Mouse (Mus musculus) neural tube, embryonic 14.5 days (tissue): Measurements from ENCODE around the gene 1700093K21Rik. TPM values are rescaled to one million over a fixed set of nuclear protein-coding genes. Genes with fewer than 3 reads are reported as not detected.
"Not testable (repeated sequence)": the region's sequence is repeated elsewhere in the genome, so short reads cannot be mapped to it uniquely, and the experiment has no call there.

Experiments
- ATAC-seq: fragments of 200-750 bp; cut with Nextera tagmentation; 2 replicates; pipeline ENCODE4 v1.8.0; 2017; ENCODE audit warnings: low read depth, mild to moderate bottlenecking, moderate TSS enrichment, moderate library complexity
- H3K27ac ChIP-seq: fragments of 300-500 bp; sonication (generic); 2 replicates; pipeline ENCODE4 v1.5.1; 2014; ENCODE audit warnings: low read depth, mild to moderate bottlenecking, control low read depth, low read length, moderate library complexity, mixed read lengths
- H3K27me3 ChIP-seq: fragments of 300-500 bp; sonication (generic); 2 replicates; pipeline ENCODE4 v1.6.1; 2014; ENCODE audit warnings: low read length; ENCODE audit not compliant: control insufficient read depth, insufficient read depth
- H3K36me3 ChIP-seq: fragments of 300-500 bp; sonication (generic); 2 replicates; pipeline ENCODE4 v1.6.1; 2014; ENCODE audit warnings: low read length, mixed read lengths; ENCODE audit not compliant: control insufficient read depth, insufficient read depth
- H3K4me1 ChIP-seq: fragments of 300-500 bp; sonication (generic); 2 replicates; pipeline ENCODE4 v1.6.1; 2014; ENCODE audit warnings: low read length; ENCODE audit not compliant: control insufficient read depth, insufficient read depth
- H3K4me2 ChIP-seq: fragments of 300-500 bp; sonication (generic); 2 replicates; pipeline ENCODE4 v1.6.1; 2014; ENCODE audit warnings: mild to moderate bottlenecking, low read depth, low read length, control low read depth
- H3K4me3 ChIP-seq: fragments of 300-500 bp; sonication (generic); 2 replicates; pipeline ENCODE4 v1.5.1; 2014; ENCODE audit warnings: low read depth, low read length, control low read depth, mixed read lengths
- H3K9ac ChIP-seq: fragments of 300-500 bp; sonication (generic); replicated peaks from 2 replicates; pipeline ENCODE4 v1.6.1; 2014; ENCODE audit warnings: low read depth, mild to moderate bottlenecking, control low read depth, low read length, mixed read lengths
- H3K9me3 ChIP-seq: fragments of 300-500 bp; sonication (generic); 2 replicates; pipeline ENCODE4 v1.6.1; 2016; ENCODE audit warnings: low read length; ENCODE audit not compliant: control insufficient read depth
- WGBS: fragments of 180-500 bp; shearing (Covaris S2); extraction: QIAGEN DNeasy Blood & Tissue Kit; methylation state at CpG from one replicate; pipeline ENCODE4 v1.1.7; 2014; 5-methylcytosine and 5-hydroxymethylcytosine counted together
- polyA plus RNA-seq: library from polyadenylated mRNA; unstranded; fragments of >200 nt; fragmentation: Nextera tagmentation; extraction: Ambion mirVana; gene quantifications from 2 replicates; pipeline ENCODE4 v1.2.1, GENCODE M21; 2014

Gene 1700093K21Rik
- 0.46 TPM in 1 of 2 replicates, not detected in the other for polyA plus RNA-seq

- no peaks in the 10 kb centered on the region for H3K27me3 ChIP-seq
- no peak within 1 kb of the TSS for H3K4me3 ChIP-seq
- H3K9ac ChIP-seq, result no peak within 1 kb of the TSS
- H3K36me3 ChIP-seq, result no peaks in the 10 kb centered on the region
- no peak within 1 kb of the TSS for H3K4me2 ChIP-seq
- H3K9me3 ChIP-seq, result no peaks in the 10 kb centered on the region
- no peaks in the 10 kb centered on the region for H3K4me1 ChIP-seq
- no peak for ATAC-seq
- no peak within 1 kb of the TSS for H3K27ac ChIP-seq
- WGBS, result 38% methylated on average over 5 of the region's 5 CpGs
These were observed at the start of gene 1700093K21Rik for GRCm38 (mm10) chr11:23520473-23521205. TSS of gene 1700093K21Rik (minus strand) at chr11:23521155.

- no peak overlapping the region for H3K4me3 ChIP-seq
- no peaks in the 10 kb centered on the region for H3K27me3 ChIP-seq
- WGBS, result 93% methylated on average over 7 of the region's 7 CpGs
- no peak overlapping the region for H3K27ac ChIP-seq
- H3K4me1 ChIP-seq, result no peaks in the 10 kb centered on the region
- no peaks in the 10 kb centered on the region for H3K9me3 ChIP-seq
- H3K36me3 ChIP-seq, result peaks cover 30% of the 10 kb centered on the region
- H3K9ac ChIP-seq, result no peak overlapping the region
- no peak for ATAC-seq
- no peak overlapping the region for H3K4me2 ChIP-seq
These were observed 49.2 kb upstream of the 1700093K21Rik start for GRCm38 (mm10) chr11:23570130-23570529.

GRCm38 (mm10) chr11:23565761-23566160 lies 44.8 kb upstream of the 1700093K21Rik start:
- no peaks in the 10 kb centered on the region for H3K4me1 ChIP-seq
- no peak overlapping the region for H3K27ac ChIP-seq
- no peak overlapping the region for H3K9ac ChIP-seq
- H3K27me3 ChIP-seq, result no peaks in the 10 kb centered on the region
- no peaks in the 10 kb centered on the region for H3K9me3 ChIP-seq
- peak; percentile 79; the same call in 1 of the 2 replicates for ATAC-seq
- 53% methylated on average over 6 of the region's 6 CpGs for WGBS
- H3K4me3 ChIP-seq, result no peak overlapping the region
- H3K36me3 ChIP-seq, result peaks cover 17% of the 10 kb centered on the region
- no peak overlapping the region for H3K4me2 ChIP-seq

GRCm38 (mm10) chr11:23557039-23557630 lies 36.2 kb upstream of the 1700093K21Rik start:
- H3K9me3 ChIP-seq, result no peaks in the 10 kb centered on the region
- H3K27me3 ChIP-seq, result no peaks in the 10 kb centered on the region
- no peaks in the 10 kb centered on the region for H3K36me3 ChIP-seq
- no peak overlapping the region for H3K9ac ChIP-seq
- H3K27ac ChIP-seq, result no peak overlapping the region
- no peak overlapping the region for H3K4me2 ChIP-seq
- no peak for ATAC-seq
- H3K4me3 ChIP-seq, result no peak overlapping the region
- no peaks in the 10 kb centered on the region for H3K4me1 ChIP-seq
- WGBS, result 69% methylated on average over 6 of the region's 6 CpGs

GRCm38 (mm10) chr11:23537446-23537845 lies 16.5 kb upstream of the 1700093K21Rik start:
- Histone ChIP-seq H3K9ac (no peak overlapping the region), H3K4me3 (no peak overlapping the region), H3K27me3 (no peaks in the 10 kb centered on the region), H3K36me3 (no peaks in the 10 kb centered on the region), H3K4me1 (no peaks in the 10 kb centered on the region), H3K9me3 (no peaks in the 10 kb centered on the region), H3K27ac (no peak overlapping the region), H3K4me2 (no peak overlapping the region)
- WGBS, result 89% methylated on average over 2 of the region's 2 CpGs
- ATAC-seq, result no peak

GRCm38 (mm10) chr11:23518981-23519380 lies 2.0 kb downstream of the 1700093K21Rik start:
- Histone ChIP-seq H3K9ac (no peak overlapping the region), H3K27ac (no peak overlapping the region), H3K36me3 (no peaks in the 10 kb centered on the region), H3K4me3 (no peak overlapping the region), H3K9me3 (no peaks in the 10 kb centered on the region), H3K4me2 (no peak overlapping the region), H3K27me3 (no peaks in the 10 kb centered on the region), H3K4me1 (no peaks in the 10 kb centered on the region)
- WGBS, result 79% methylated on average over 3 of the region's 3 CpGs
- no peak for ATAC-seq

- no peak for ATAC-seq
- H3K27me3 ChIP-seq, result no peaks in the 10 kb centered on the region
- no peak overlapping the region for H3K27ac ChIP-seq
- H3K9me3 ChIP-seq, result no peaks in the 10 kb centered on the region
- no peaks in the 10 kb centered on the region for H3K36me3 ChIP-seq
- H3K4me3 ChIP-seq, result no peak overlapping the region
- 76% methylated on average over 2 of the region's 2 CpGs for WGBS
- no peak overlapping the region for H3K4me2 ChIP-seq
- H3K4me1 ChIP-seq, result no peaks in the 10 kb centered on the region
- H3K9ac ChIP-seq, result no peak overlapping the region
These were observed 5.6 kb downstream of the 1700093K21Rik start for GRCm38 (mm10) chr11:23515315-23515714.

GRCm38 (mm10) chr11:23514785-23515184 lies 6.2 kb downstream of the 1700093K21Rik start:
- H3K36me3 ChIP-seq, H3K4me3 ChIP-seq, H3K9ac ChIP-seq, ATAC-seq, H3K4me2 ChIP-seq, H3K4me1 ChIP-seq, H3K27ac ChIP-seq, H3K9me3 ChIP-seq, H3K27me3 ChIP-seq: not testable (repeated sequence)
- 50% methylated on average over 4 of the region's 4 CpGs for WGBS

GRCm38 (mm10) chr11:23504801-23505200 lies 16.2 kb downstream of the 1700093K21Rik start:
- not testable (repeated sequence) for H3K4me3 ChIP-seq, H3K4me1 ChIP-seq, H3K36me3 ChIP-seq, H3K27me3 ChIP-seq, H3K9ac ChIP-seq, H3K4me2 ChIP-seq, H3K9me3 ChIP-seq, ATAC-seq, H3K27ac ChIP-seq
- WGBS, result 85% methylated on average over 5 of the region's 5 CpGs
